Mouse (Mus musculus) embryonic fibroblast, embryonic 13.5 days (primary cell): Measurements from ENCODE around the gene Ift140.

Experiments
- CTCF ChIP-seq: IDR thresholded peaks from 2 replicates; pipeline ENCODE4 v1.5.1; 2011; ENCODE audit warnings: mild to moderate bottlenecking, control low read depth, low read length, moderate library complexity, borderline replicate concordance; ENCODE audit not compliant: insufficient read depth
- POLR2A ChIP-seq: IDR thresholded peaks from 2 replicates; pipeline ENCODE4 v1.6.1; 2011; ENCODE audit warnings: low read depth, mild to moderate bottlenecking, control low read depth, low read length, moderate library complexity

DNA sequence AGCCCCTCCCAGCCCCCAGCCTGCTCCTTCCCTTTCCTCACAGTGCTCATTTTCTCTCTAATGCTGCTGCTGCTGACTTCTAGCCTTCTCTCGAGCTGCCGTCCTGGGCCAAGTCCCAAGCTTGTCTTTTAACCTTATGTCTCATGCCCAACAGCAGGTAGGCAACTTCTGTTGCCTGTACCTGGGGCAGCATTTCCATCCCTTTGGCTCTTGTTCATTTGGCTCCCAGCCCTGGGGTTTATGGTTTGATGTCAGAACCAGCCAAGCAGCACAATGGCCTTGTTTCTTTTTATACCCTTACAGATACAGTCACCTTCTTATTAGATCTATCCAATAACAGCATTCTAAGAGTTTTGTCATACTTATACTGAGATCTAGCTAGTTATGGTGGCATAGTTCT, 80.3 kb downstream of the Ift140 start:
- no peak for TF ChIP-seq CTCF
- no peak for TF ChIP-seq POLR2A
